Mouse (Mus musculus): ENCODE data around the gene Syn3. TPM values are rescaled to one million over a fixed set of nuclear protein-coding genes. Genes with fewer than 3 reads are reported as not detected.

The Syn3 gene
- polyA plus RNA-seq, 1 experiment from 2014 or later, result 0.20 TPM

- Histone ChIP-seq H3K9ac (no peak overlapping the region), H3K4me2 (no peak overlapping the region)
- ATAC-seq (ENCODE audit: insufficient read depth), result no peak
Measured at GRCm38 (mm10) chr10:86463538-86464199, 35.0 kb downstream of the Syn3 start.

GRCm38 (mm10) chr10:86459643-86460042 lies 39.1 kb downstream of the Syn3 start:
- no peaks in the 10 kb centered on the region for H3K9me3 ChIP-seq (replicated peaks)
- no peak for ATAC-seq (ENCODE audit: insufficient read depth)
- no peaks in the 10 kb centered on the region for H3K4me1 ChIP-seq (replicated peaks)
- H3K27ac ChIP-seq (replicated peaks), result no peak overlapping the region
- WGBS (ENCODE audit: insufficient replicate concordance), result 36% methylated on average over 1 of the region's 1 CpGs
- H3K4me2 ChIP-seq, result no peak overlapping the region
- no peaks in the 10 kb centered on the region for H3K36me3 ChIP-seq (replicated peaks)
- no peak overlapping the region for H3K9ac ChIP-seq
- no peaks in the 10 kb centered on the region for H3K27me3 ChIP-seq
- no peak overlapping the region for H3K4me3 ChIP-seq (replicated peaks)

More at GRCm38 (mm10) chr10:86463538-86464199, 35.0 kb downstream of the Syn3 start:
- no peaks in the 10 kb centered on the region for H3K4me1 ChIP-seq (replicated peaks)
- H3K27me3 ChIP-seq, result no peaks in the 10 kb centered on the region
- no peak overlapping the region for H3K4me3 ChIP-seq (replicated peaks)
- 23% methylated on average over 5 of the region's 5 CpGs for WGBS (ENCODE audit: insufficient replicate concordance)
- no peaks in the 10 kb centered on the region for H3K36me3 ChIP-seq (replicated peaks)
- no peaks in the 10 kb centered on the region for H3K9me3 ChIP-seq (replicated peaks)
- H3K27ac ChIP-seq (replicated peaks), result no peak overlapping the region

- no peaks in the 10 kb centered on the region for H3K27me3 ChIP-seq
- no peak overlapping the region for H3K27ac ChIP-seq (replicated peaks)
- H3K4me3 ChIP-seq (replicated peaks), result no peak overlapping the region
- H3K4me2 ChIP-seq, result no peak overlapping the region
- no peaks in the 10 kb centered on the region for H3K36me3 ChIP-seq (replicated peaks)
- no peak overlapping the region for H3K9ac ChIP-seq
- H3K9me3 ChIP-seq (replicated peaks), result no peaks in the 10 kb centered on the region
- H3K4me1 ChIP-seq (replicated peaks), result no peaks in the 10 kb centered on the region
- no peak for ATAC-seq (ENCODE audit: insufficient read depth)
Measured at GRCm38 (mm10) chr10:86457665-86458209, 41.0 kb downstream of the Syn3 start.

- no peaks in the 10 kb centered on the region for H3K36me3 ChIP-seq (replicated peaks)
- 36% methylated on average over 4 of the region's 4 CpGs for WGBS (ENCODE audit: insufficient replicate concordance)
- H3K4me3 ChIP-seq (replicated peaks), result no peak overlapping the region
- no peaks in the 10 kb centered on the region for H3K27me3 ChIP-seq
- no peak for ATAC-seq (ENCODE audit: insufficient read depth)
- no peaks in the 10 kb centered on the region for H3K4me1 ChIP-seq (replicated peaks)
- no peaks in the 10 kb centered on the region for H3K9me3 ChIP-seq (replicated peaks)
- no peak overlapping the region for H3K27ac ChIP-seq (replicated peaks)
- no peak overlapping the region for H3K4me2 ChIP-seq
- no peak overlapping the region for H3K9ac ChIP-seq
Measured at GRCm38 (mm10) chr10:86457195-86457594, 41.5 kb downstream of the Syn3 start.

- no peaks in the 10 kb centered on the region for H3K27me3 ChIP-seq
- no peaks in the 10 kb centered on the region for H3K9me3 ChIP-seq (replicated peaks)
- H3K4me3 ChIP-seq (replicated peaks), result no peak overlapping the region
- no peaks in the 10 kb centered on the region for H3K4me1 ChIP-seq (replicated peaks)
- H3K27ac ChIP-seq (replicated peaks), result no peak overlapping the region
- H3K9ac ChIP-seq, result no peak overlapping the region
- ATAC-seq (ENCODE audit: insufficient read depth), result no peak
- no peaks in the 10 kb centered on the region for H3K36me3 ChIP-seq (replicated peaks)
- H3K4me2 ChIP-seq, result no peak overlapping the region
- WGBS (ENCODE audit: insufficient replicate concordance), result 39% methylated on average over 5 of the region's 5 CpGs
Measured at GRCm38 (mm10) chr10:86455296-86456055, 43.2 kb downstream of the Syn3 start.

- no peak; the same call in 1 of the 2 replicates for ATAC-seq (ENCODE audit: insufficient read depth)
- Histone ChIP-seq H3K27me3 (no peaks in the 10 kb centered on the region), H3K4me2 (no peak overlapping the region), H3K27ac (replicated peaks) (no peak overlapping the region), H3K36me3 (replicated peaks) (no peaks in the 10 kb centered on the region), H3K4me3 (replicated peaks) (no peak overlapping the region), H3K9ac (no peak overlapping the region), H3K4me1 (replicated peaks) (no peaks in the 10 kb centered on the region), H3K9me3 (replicated peaks) (no peaks in the 10 kb centered on the region)
- 42% methylated on average over 6 of the region's 6 CpGs for WGBS (ENCODE audit: insufficient replicate concordance)
Measured at GRCm38 (mm10) chr10:86452326-86452995, 46.2 kb downstream of the Syn3 start.

- H3K36me3 ChIP-seq (replicated peaks), result no peaks in the 10 kb centered on the region
- H3K9ac ChIP-seq, result no peak overlapping the region
- H3K4me1 ChIP-seq (replicated peaks), result no peaks in the 10 kb centered on the region
- H3K4me3 ChIP-seq (replicated peaks), result no peak overlapping the region
- no peak for ATAC-seq (ENCODE audit: insufficient read depth)
- H3K9me3 ChIP-seq (replicated peaks), result no peaks in the 10 kb centered on the region
- no peak overlapping the region for H3K4me2 ChIP-seq
- no peaks in the 10 kb centered on the region for H3K27me3 ChIP-seq
- H3K27ac ChIP-seq (replicated peaks), result no peak overlapping the region
- 76% methylated on average over 5 of the region's 5 CpGs for WGBS (ENCODE audit: insufficient replicate concordance)
Measured at GRCm38 (mm10) chr10:86451294-86451693, 47.4 kb downstream of the Syn3 start.

GRCm38 (mm10) chr10:86446649-86447048 lies 52.0 kb downstream of the Syn3 start:
- Histone ChIP-seq H3K27ac (replicated peaks) (no peak overlapping the region), H3K4me3 (replicated peaks) (no peak overlapping the region), H3K4me1 (replicated peaks) (no peaks in the 10 kb centered on the region), H3K27me3 (no peaks in the 10 kb centered on the region), H3K9ac (no peak overlapping the region), H3K4me2 (no peak overlapping the region), H3K9me3 (replicated peaks) (no peaks in the 10 kb centered on the region), H3K36me3 (replicated peaks) (no peaks in the 10 kb centered on the region)
- no peak for ATAC-seq (ENCODE audit: insufficient read depth)

- Histone ChIP-seq H3K9ac (no peak overlapping the region), H3K27ac (replicated peaks) (no peak overlapping the region), H3K4me2 (no peak overlapping the region), H3K36me3 (replicated peaks) (no peaks in the 10 kb centered on the region), H3K9me3 (replicated peaks) (no peaks in the 10 kb centered on the region), H3K27me3 (no peaks in the 10 kb centered on the region), H3K4me3 (replicated peaks) (no peak overlapping the region), H3K4me1 (replicated peaks) (no peaks in the 10 kb centered on the region)
- no peak for ATAC-seq (ENCODE audit: insufficient read depth)
- WGBS (ENCODE audit: insufficient replicate concordance), result 38% methylated on average over 2 of the region's 2 CpGs
Measured at GRCm38 (mm10) chr10:86445207-86445606, 53.5 kb downstream of the Syn3 start.

- Histone ChIP-seq H3K27ac (replicated peaks) (no peak overlapping the region), H3K4me1 (replicated peaks) (no peaks in the 10 kb centered on the region), H3K9ac (no peak overlapping the region), H3K9me3 (replicated peaks) (no peaks in the 10 kb centered on the region), H3K36me3 (replicated peaks) (no peaks in the 10 kb centered on the region), H3K27me3 (no peaks in the 10 kb centered on the region), H3K4me3 (replicated peaks) (no peak overlapping the region), H3K4me2 (no peak overlapping the region)
- 36% methylated on average over 3 of the region's 3 CpGs for WGBS (ENCODE audit: insufficient replicate concordance)
- ATAC-seq (ENCODE audit: insufficient read depth), result no peak
Measured at GRCm38 (mm10) chr10:86444665-86445064, 54.0 kb downstream of the Syn3 start.

GRCm38 (mm10) chr10:86441765-86442164 lies 56.9 kb downstream of the Syn3 start:
- H3K27ac ChIP-seq (replicated peaks), result no peak overlapping the region
- no peak overlapping the region for H3K4me3 ChIP-seq (replicated peaks)
- H3K9ac ChIP-seq, result no peak overlapping the region
- no peaks in the 10 kb centered on the region for H3K4me1 ChIP-seq (replicated peaks)
- ATAC-seq (ENCODE audit: insufficient read depth), result no peak
- H3K27me3 ChIP-seq, result no peaks in the 10 kb centered on the region
- no peak overlapping the region for H3K4me2 ChIP-seq
- 48% methylated on average over 3 of the region's 3 CpGs for WGBS (ENCODE audit: insufficient replicate concordance)
- no peaks in the 10 kb centered on the region for H3K36me3 ChIP-seq (replicated peaks)
- no peaks in the 10 kb centered on the region for H3K9me3 ChIP-seq (replicated peaks)
